Mouse (Mus musculus) limb, embryonic 12.5 days (tissue): ENCODE measurements around the gene Padi4. TPM values are rescaled to one million over a fixed set of nuclear protein-coding genes. Genes with fewer than 3 reads are reported as not detected.
A peak's percentile ranks its signal among the peaks of the same experiment; 100 is the strongest.

Source experiments
- ATAC-seq: fragments of 200-750 bp; cut with Nextera tagmentation; 2 replicates; pipeline ENCODE4 v1.8.0; 2017; ENCODE audit warnings: low read depth, moderate TSS enrichment; ENCODE audit not compliant: insufficient number of reproducible peaks, insufficient read depth, low FRiP score, low TSS enrichment
- H3K27ac ChIP-seq: fragments of 300-500 bp; sonication (generic); 2 replicates; pipeline ENCODE4 v1.5.1; 2016; ENCODE audit warnings: mild to moderate bottlenecking, moderate library complexity
- H3K27me3 ChIP-seq: fragments of 300-500 bp; sonication (generic); 2 replicates; pipeline ENCODE4 v1.6.1; 2016; ENCODE audit warnings: mild to moderate bottlenecking, moderate library complexity
- H3K36me3 ChIP-seq: fragments of 300-500 bp; sonication (generic); 2 replicates; pipeline ENCODE4 v1.6.1; 2016; ENCODE audit warnings: mild to moderate bottlenecking, moderate library complexity
- H3K4me1 ChIP-seq: fragments of 300-500 bp; sonication (generic); replicated peaks from 2 replicates; pipeline ENCODE4 v1.6.1; 2016
- H3K4me2 ChIP-seq: fragments of 300-500 bp; sonication (generic); 2 replicates; pipeline ENCODE4 v1.6.1; 2016; ENCODE audit warnings: mild to moderate bottlenecking, moderate library complexity
- H3K4me3 ChIP-seq: fragments of 300-500 bp; sonication (generic); replicated peaks from 2 replicates; pipeline ENCODE4 v1.5.1; 2016; ENCODE audit warnings: mild to moderate bottlenecking
- H3K9ac ChIP-seq: fragments of 300-500 bp; sonication (generic); replicated peaks from 2 replicates; pipeline ENCODE4 v1.6.1; 2016; ENCODE audit warnings: mild to moderate bottlenecking, moderate library complexity
- H3K9me3 ChIP-seq: fragments of 300-500 bp; sonication (generic); 2 replicates; pipeline ENCODE4 v1.6.1; 2016; ENCODE audit warnings: mild to moderate bottlenecking, moderate library complexity
- WGBS: fragments of 180-500 bp; shearing (Covaris S2); methylation state at CpG from one replicate; pipeline ENCODE4 v1.1.7; 2016; 5-methylcytosine and 5-hydroxymethylcytosine counted together
- polyA plus RNA-seq: library from polyadenylated mRNA; unstranded; fragments of >200 nt; fragmentation: Nextera tagmentation; extraction: Ambion mirVana; gene quantifications from 2 replicates; pipeline ENCODE4 v1.2.1, GENCODE M21; 2016

The Padi4 gene
- polyA plus RNA-seq, 1 experiment from 2014 or later, result not detected

- ATAC-seq, result no peak
- H3K4me2 ChIP-seq, result no peak overlapping the region
- WGBS, result 87% methylated on average over 11 of the region's 11 CpGs
These were observed 33.4 kb downstream of the Padi4 start for GRCm38 (mm10) chr4:140740655-140741054.

DNA sequence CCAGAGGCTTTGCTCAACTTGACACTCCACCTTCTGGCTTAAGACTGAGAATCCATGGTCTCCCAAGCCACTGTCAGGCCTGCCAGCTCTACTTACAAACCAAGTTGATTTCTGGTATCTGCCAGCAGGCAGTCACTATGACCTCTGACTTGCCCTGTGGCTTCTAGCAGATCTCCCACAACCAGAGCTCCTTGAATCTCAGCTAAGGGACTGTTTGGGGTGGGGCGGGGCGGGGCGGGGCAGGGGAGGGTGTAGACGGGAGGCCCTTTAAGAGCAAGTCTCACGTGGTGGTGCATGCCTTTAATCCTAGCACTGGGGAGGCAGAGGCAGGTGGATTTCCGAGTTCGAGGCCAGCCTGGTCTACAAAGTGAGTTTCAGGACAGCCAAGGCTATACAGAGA lies 41.2 kb downstream of the Padi4 start:
- Histone ChIP-seq H3K9ac (no peak overlapping the region), H3K36me3 (no peaks in the 10 kb centered on the region), H3K4me1 (no peaks in the 10 kb centered on the region), H3K27ac (no peak overlapping the region), H3K27me3 (no peaks in the 10 kb centered on the region), H3K9me3 (no peaks in the 10 kb centered on the region), H3K4me2 (no peak overlapping the region), H3K4me3 (no peak overlapping the region)
- ATAC-seq, result no peak
- 72% methylated on average over 7 of the region's 7 CpGs for WGBS

More at GRCm38 (mm10) chr4:140740655-140741054, 33.4 kb downstream of the Padi4 start:
- Histone ChIP-seq H3K4me3 (no peak overlapping the region), H3K9ac (no peak overlapping the region), H3K27ac (no peak overlapping the region), H3K4me1 (no peaks in the 10 kb centered on the region), H3K9me3 (no peaks in the 10 kb centered on the region), H3K27me3 (no peaks in the 10 kb centered on the region), H3K36me3 (no peaks in the 10 kb centered on the region)

DNA sequence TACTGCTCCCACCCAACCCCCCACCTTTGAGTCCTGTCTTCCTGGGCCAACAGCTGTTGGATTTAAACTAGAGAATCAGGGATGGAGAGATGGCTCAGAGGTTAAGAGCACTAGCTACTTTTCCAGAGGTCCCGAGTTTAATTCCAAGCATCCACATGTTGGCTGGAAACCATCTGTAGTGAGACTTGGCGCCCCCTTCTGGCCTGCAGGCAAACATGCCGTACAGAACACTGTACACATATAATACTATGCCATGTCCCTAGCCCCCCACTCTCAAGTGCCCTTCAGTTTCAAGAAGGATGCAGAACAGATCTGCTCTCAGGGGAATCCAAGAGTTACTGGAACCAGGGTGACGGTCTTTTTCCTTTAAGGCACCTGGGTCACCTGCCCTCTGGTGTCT lies 42.4 kb downstream of the Padi4 start:
- no peaks in the 10 kb centered on the region for H3K4me1 ChIP-seq
- H3K36me3 ChIP-seq, result peaks cover 9% of the 10 kb centered on the region; the same call in 1 of the 2 replicates
- no peaks in the 10 kb centered on the region for H3K9me3 ChIP-seq
- H3K27ac ChIP-seq, result no peak overlapping the region
- no peak for ATAC-seq
- H3K9ac ChIP-seq, result no peak overlapping the region
- H3K27me3 ChIP-seq, result no peaks in the 10 kb centered on the region
- H3K4me2 ChIP-seq, result no peak overlapping the region
- H3K4me3 ChIP-seq, result no peak overlapping the region
- WGBS, result 83% methylated on average over 4 of the region's 4 CpGs

DNA sequence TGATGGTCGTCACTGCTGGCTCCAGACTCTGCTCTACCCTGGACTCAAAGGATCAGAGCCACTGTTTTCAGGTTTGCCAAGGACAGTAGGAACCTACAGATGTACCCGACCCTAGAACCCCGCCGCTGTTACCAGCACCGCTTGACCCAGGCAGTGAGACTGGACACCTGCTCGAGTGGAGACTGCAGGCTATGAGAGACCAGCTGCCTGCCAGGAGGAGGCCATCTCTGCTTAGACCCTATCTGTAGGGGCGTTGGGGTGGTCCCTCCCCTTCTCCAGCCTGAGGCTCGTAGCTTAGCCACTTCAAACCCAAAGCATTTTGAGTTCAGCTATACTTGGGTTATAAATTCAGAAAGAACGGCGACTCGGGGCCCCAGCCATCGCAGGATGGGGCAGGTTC lies 47.1 kb downstream of the Padi4 start:
- no peaks in the 10 kb centered on the region for H3K9me3 ChIP-seq
- H3K27me3 ChIP-seq, result no peaks in the 10 kb centered on the region
- H3K4me1 ChIP-seq, result peaks cover 14% of the 10 kb centered on the region
- peaks cover 44% of the 10 kb centered on the region for H3K36me3 ChIP-seq
- ATAC-seq, result no peak
- no peak overlapping the region for H3K27ac ChIP-seq
- no peak overlapping the region for H3K4me3 ChIP-seq
- no peak overlapping the region; the same call in 1 of the 2 replicates for H3K9ac ChIP-seq
- H3K4me2 ChIP-seq, result no peak overlapping the region
- 85% methylated on average over 12 of the region's 12 CpGs for WGBS

- Histone ChIP-seq H3K27ac (peak overlapping the region; percentile 36), H3K9ac (no peak overlapping the region), H3K9me3 (no peaks in the 10 kb centered on the region), H3K4me2 (no peak overlapping the region), H3K36me3 (peaks cover 66% of the 10 kb centered on the region), H3K4me3 (no peak overlapping the region), H3K27me3 (no peaks in the 10 kb centered on the region), H3K4me1 (peaks cover 14% of the 10 kb centered on the region)
- no peak for ATAC-seq
- 71% methylated on average over 6 of the region's 6 CpGs for WGBS
These were observed 49.3 kb downstream of the Padi4 start for GRCm38 (mm10) chr4:140724739-140725138.

- Histone ChIP-seq H3K4me3 (no peak overlapping the region), H3K27me3 (no peaks in the 10 kb centered on the region), H3K36me3 (peaks cover 75% of the 10 kb centered on the region), H3K9ac (no peak overlapping the region), H3K4me2 (no peak overlapping the region), H3K27ac (peak overlapping the region; percentile 36), H3K4me1 (peaks cover 14% of the 10 kb centered on the region), H3K9me3 (no peaks in the 10 kb centered on the region)
- no peak for ATAC-seq
- WGBS, result 47% methylated on average over 5 of the region's 5 CpGs
These were observed 50.2 kb downstream of the Padi4 start for GRCm38 (mm10) chr4:140723801-140724200.

DNA sequence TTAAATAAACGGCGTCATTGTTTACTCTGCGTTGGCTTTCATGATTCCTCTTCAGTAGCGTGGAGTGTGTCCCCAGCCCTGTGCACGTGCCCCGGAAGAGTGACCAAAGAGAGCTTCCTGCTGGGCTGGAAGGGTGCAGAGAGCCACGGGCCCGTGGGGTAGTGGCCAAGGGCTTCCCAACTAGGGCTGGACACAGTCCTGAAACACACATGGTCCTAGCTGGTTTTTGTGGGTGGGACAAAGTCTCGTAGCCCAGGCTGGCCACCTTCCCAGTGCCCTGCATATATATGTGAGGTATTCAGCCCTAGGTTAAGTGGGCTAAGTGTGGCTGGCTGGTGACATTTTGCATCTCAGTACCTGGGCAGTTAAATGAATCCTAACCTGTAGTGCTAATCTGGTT lies 50.8 kb downstream of the Padi4 start:
- no peak overlapping the region for H3K4me3 ChIP-seq
- no peak overlapping the region for H3K27ac ChIP-seq
- peaks cover 14% of the 10 kb centered on the region for H3K4me1 ChIP-seq
- H3K27me3 ChIP-seq, result no peaks in the 10 kb centered on the region
- WGBS, result 84% methylated on average over 9 of the region's 9 CpGs
- peaks cover 81% of the 10 kb centered on the region for H3K36me3 ChIP-seq
- no peak overlapping the region for H3K4me2 ChIP-seq
- no peaks in the 10 kb centered on the region for H3K9me3 ChIP-seq
- no peak overlapping the region for H3K9ac ChIP-seq
- no peak for ATAC-seq

DNA sequence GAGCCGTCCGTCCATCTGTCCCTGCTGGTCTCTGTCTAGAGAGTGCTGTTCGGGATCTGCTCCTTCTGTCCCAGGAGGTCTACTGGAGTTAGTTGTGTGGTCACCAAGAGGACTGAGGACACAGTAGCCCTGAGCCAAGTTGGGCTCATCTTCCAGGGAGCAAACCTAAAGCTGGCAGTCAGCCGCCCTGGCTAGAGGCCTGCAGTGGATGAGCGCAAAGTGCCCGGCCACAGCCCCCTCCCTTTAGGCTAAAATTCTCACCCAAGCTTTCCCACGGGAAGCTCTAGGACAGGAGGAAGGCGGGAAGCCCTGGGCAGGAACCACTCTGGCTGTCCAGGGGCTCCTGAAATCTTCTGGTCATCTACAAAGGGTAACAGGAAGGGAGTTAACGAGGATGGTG lies 51.3 kb downstream of the Padi4 start:
- Histone ChIP-seq H3K36me3 (peaks cover 86% of the 10 kb centered on the region), H3K27me3 (no peaks in the 10 kb centered on the region), H3K9me3 (no peaks in the 10 kb centered on the region), H3K27ac (no peak overlapping the region), H3K4me3 (no peak overlapping the region), H3K9ac (no peak overlapping the region), H3K4me2 (no peak overlapping the region), H3K4me1 (peaks cover 14% of the 10 kb centered on the region)
- ATAC-seq, result no peak
- WGBS, result 70% methylated on average over 9 of the region's 9 CpGs

GRCm38 (mm10) chr4:140721968-140722490 lies 52.0 kb downstream of the Padi4 start:
- H3K27ac ChIP-seq, result no peak overlapping the region
- H3K4me1 ChIP-seq, result peaks cover 14% of the 10 kb centered on the region
- 86% methylated on average over 20 of the region's 20 CpGs for WGBS
- no peaks in the 10 kb centered on the region for H3K9me3 ChIP-seq
- H3K9ac ChIP-seq, result no peak overlapping the region
- no peak overlapping the region for H3K4me3 ChIP-seq
- H3K27me3 ChIP-seq, result no peaks in the 10 kb centered on the region
- H3K4me2 ChIP-seq, result no peak overlapping the region
- peaks cover 87% of the 10 kb centered on the region for H3K36me3 ChIP-seq
- ATAC-seq, result no peak

- Histone ChIP-seq H3K4me1 (peaks cover 14% of the 10 kb centered on the region), H3K27ac (no peak overlapping the region), H3K9ac (no peak overlapping the region; the same call in 1 of the 2 replicates), H3K9me3 (no peaks in the 10 kb centered on the region), H3K4me3 (no peak overlapping the region), H3K36me3 (peaks cover 93% of the 10 kb centered on the region), H3K27me3 (no peaks in the 10 kb centered on the region), H3K4me2 (no peak overlapping the region)
- no peak for ATAC-seq
- 85% methylated on average over 5 of the region's 5 CpGs for WGBS
These were observed 53.9 kb downstream of the Padi4 start for GRCm38 (mm10) chr4:140720091-140720490.

- WGBS, result 96% methylated on average over 9 of the region's 9 CpGs
These were observed 55.6 kb downstream of the Padi4 start for GRCm38 (mm10) chr4:140718436-140718835.

DNA sequence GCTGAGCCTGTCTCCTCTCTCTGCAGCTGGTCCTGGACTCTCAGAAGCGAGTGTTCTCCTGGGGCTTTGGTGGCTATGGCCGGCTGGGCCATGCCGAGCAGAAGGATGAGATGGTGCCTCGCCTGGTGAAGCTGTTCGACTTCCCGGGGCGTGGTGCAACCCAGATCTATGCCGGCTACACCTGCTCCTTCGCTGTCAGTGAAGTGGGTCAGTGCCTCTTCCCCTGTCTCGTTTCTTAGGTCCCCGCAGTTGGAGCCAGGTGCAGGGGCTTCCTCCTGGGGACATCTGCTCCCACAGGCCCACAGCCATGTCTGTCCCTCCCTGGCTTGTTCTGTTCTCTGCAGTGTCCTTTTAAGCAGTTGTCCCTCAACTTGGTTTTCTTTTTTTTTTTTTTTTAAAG lies 57.0 kb downstream of the Padi4 start:
- H3K9me3 ChIP-seq, result no peaks in the 10 kb centered on the region

More at GRCm38 (mm10) chr4:140718436-140718835, 55.6 kb downstream of the Padi4 start:
- Histone ChIP-seq H3K4me1 (0 out of 2 replicates have a peak, but pooled peaks cover 2% of the 10 kb centered on the region), H3K27me3 (no peaks in the 10 kb centered on the region), H3K9me3 (no peaks in the 10 kb centered on the region), H3K36me3 (peaks cover 100% of the 10 kb centered on the region), H3K4me2 (no peak overlapping the region), H3K4me3 (no peak overlapping the region), H3K9ac (no peak overlapping the region), H3K27ac (no peak overlapping the region)
- ATAC-seq, result no peak

More for the DNA sequence above, 57.0 kb downstream of the Padi4 start:
- no peaks in the 10 kb centered on the region for H3K27me3 ChIP-seq
- WGBS, result 94% methylated on average over 11 of the region's 11 CpGs
- ATAC-seq, result no peak
- peaks cover 100% of the 10 kb centered on the region for H3K36me3 ChIP-seq
- peaks cover 6% of the 10 kb centered on the region; the same call in 1 of the 2 replicates for H3K4me1 ChIP-seq
- H3K4me3 ChIP-seq, result no peak overlapping the region
- H3K9ac ChIP-seq, result no peak overlapping the region
- no peak overlapping the region for H3K4me2 ChIP-seq
- H3K27ac ChIP-seq, result no peak overlapping the region
